Mouse (Mus musculus): ENCODE results near the gene Bad. TPM values are rescaled to one million over a fixed set of nuclear protein-coding genes. Genes with fewer than 3 reads are reported as not detected.
"Not testable (repeated sequence)": the region's sequence is repeated elsewhere in the genome, so short reads cannot be mapped to it uniquely, and the experiment has no call there.

Gene Bad
- 59.1 and 65.6 TPM in 2 replicates for polyA plus RNA-seq (2012; rRNA removed)

GRCm38 (mm10) chr19:6941372-6942248 lies at the start of gene Bad:
Bad (plus strand) TSS chr19:6941861.
- WGBS: under 1% methylated on average over 83 of the region's 83 CpGs
- peak; percentile 92 for DNase-seq

DNA sequence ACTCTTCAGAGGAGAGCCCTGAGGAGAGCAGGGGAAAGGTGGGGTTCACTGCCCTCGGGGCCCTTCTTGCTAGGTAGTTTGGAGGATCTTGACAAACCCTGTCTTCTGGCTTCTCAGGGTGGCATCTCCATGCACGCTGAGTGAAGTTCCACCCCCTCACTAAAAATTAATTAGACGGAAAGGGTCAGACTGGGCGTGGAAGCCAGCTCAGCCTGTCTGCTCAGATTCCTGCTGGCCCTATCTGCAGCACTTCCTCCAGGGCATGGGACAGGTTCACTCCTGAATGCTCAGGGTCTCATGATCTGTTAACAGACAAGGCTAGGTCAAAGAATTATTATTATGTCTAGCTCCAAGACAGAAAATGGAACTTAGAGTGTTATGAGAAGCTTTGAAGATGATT lies 49.1 kb upstream of the Bad start:
- no peaks in the 10 kb centered on the region for H3K27me3 ChIP-seq (ENCODE audit: control insufficient read depth, insufficient read depth, low read length)
- 88% methylated on average over 4 of the region's 4 CpGs for WGBS
- no peaks in the 10 kb centered on the region for H3K36me3 ChIP-seq (ENCODE audit: control insufficient read depth, insufficient read depth, low read length)
- DNase-seq: no peak
- H3K4me3 ChIP-seq (ENCODE audit: control insufficient read depth, insufficient read depth, low read length): no peak overlapping the region
- H3K27ac ChIP-seq (ENCODE audit: control insufficient read depth, insufficient read depth, low read length): no peak overlapping the region
- TF ChIP-seq POLR2A (IDR thresholded peaks at IDR 0.05; ENCODE audit: control insufficient read depth, extremely low read depth, insufficient read depth, low read length, poor library complexity) (no peak), CTCF (IDR thresholded peaks at IDR 0.05; ENCODE audit: borderline replicate concordance, control insufficient read depth, extremely low read depth, insufficient read depth, low read length, poor library complexity) (no peak)
- H3K4me1 ChIP-seq (replicated peaks; ENCODE audit: control insufficient read depth, insufficient read depth, low read length): peaks cover 4% of the 10 kb centered on the region; the same call in 1 of the 2 replicates

More at GRCm38 (mm10) chr19:6941372-6942248, at the start of gene Bad:
- Histone ChIP-seq H3K4me1 (replicated peaks; ENCODE audit: control insufficient read depth, insufficient read depth, low read length) (peaks cover 12% of the 10 kb centered on the region), H3K27me3 (ENCODE audit: control insufficient read depth, insufficient read depth, low read length) (no peaks in the 10 kb centered on the region), H3K4me3 (ENCODE audit: control insufficient read depth, insufficient read depth, low read length) (peak within 1 kb of the TSS; percentile 64), H3K36me3 (ENCODE audit: control insufficient read depth, insufficient read depth, low read length) (no peaks in the 10 kb centered on the region), H3K27ac (ENCODE audit: control insufficient read depth, insufficient read depth, low read length) (peak within 1 kb of the TSS; percentile 61)
- TF ChIP-seq POLR2A (IDR thresholded peaks at IDR 0.05; ENCODE audit: control insufficient read depth, extremely low read depth, insufficient read depth, low read length, poor library complexity): no peak; the same call in 1 of the 2 replicates
- TF ChIP-seq CTCF (IDR thresholded peaks at IDR 0.05; ENCODE audit: borderline replicate concordance, control insufficient read depth, extremely low read depth, insufficient read depth, low read length, poor library complexity): peak; percentile 34; the same call in 1 of the 2 replicates

GRCm38 (mm10) chr19:6893731-6894451 lies 47.8 kb upstream of the Bad start:
- no peak overlapping the region for H3K4me3 ChIP-seq (ENCODE audit: control insufficient read depth, insufficient read depth, low read length)

GRCm38 (mm10) chr19:6895608-6896305 lies 45.9 kb upstream of the Bad start:
- DNase-seq; H3K27ac ChIP-seq (ENCODE audit: control insufficient read depth, insufficient read depth, low read length); H3K27me3 ChIP-seq (ENCODE audit: control insufficient read depth, insufficient read depth, low read length); H3K4me1 ChIP-seq (replicated peaks; ENCODE audit: control insufficient read depth, insufficient read depth, low read length); H3K36me3 ChIP-seq (ENCODE audit: control insufficient read depth, insufficient read depth, low read length); H3K4me3 ChIP-seq (ENCODE audit: control insufficient read depth, insufficient read depth, low read length): not testable (repeated sequence)
- WGBS: 49% methylated on average over 18 of the region's 18 CpGs

More at GRCm38 (mm10) chr19:6893731-6894451, 47.8 kb upstream of the Bad start:
- Histone ChIP-seq H3K27me3 (ENCODE audit: control insufficient read depth, insufficient read depth, low read length) (no peaks in the 10 kb centered on the region), H3K4me1 (replicated peaks; ENCODE audit: control insufficient read depth, insufficient read depth, low read length) (peaks cover 4% of the 10 kb centered on the region; the same call in 1 of the 2 replicates), H3K36me3 (ENCODE audit: control insufficient read depth, insufficient read depth, low read length) (no peaks in the 10 kb centered on the region), H3K27ac (ENCODE audit: control insufficient read depth, insufficient read depth, low read length) (no peak overlapping the region)
- 96% methylated on average over 14 of the region's 14 CpGs for WGBS
- no peak for DNase-seq
- TF ChIP-seq POLR2A (IDR thresholded peaks at IDR 0.05; ENCODE audit: control insufficient read depth, extremely low read depth, insufficient read depth, low read length, poor library complexity): no peak
- TF ChIP-seq CTCF (IDR thresholded peaks at IDR 0.05; ENCODE audit: borderline replicate concordance, control insufficient read depth, extremely low read depth, insufficient read depth, low read length, poor library complexity): no peak

DNA sequence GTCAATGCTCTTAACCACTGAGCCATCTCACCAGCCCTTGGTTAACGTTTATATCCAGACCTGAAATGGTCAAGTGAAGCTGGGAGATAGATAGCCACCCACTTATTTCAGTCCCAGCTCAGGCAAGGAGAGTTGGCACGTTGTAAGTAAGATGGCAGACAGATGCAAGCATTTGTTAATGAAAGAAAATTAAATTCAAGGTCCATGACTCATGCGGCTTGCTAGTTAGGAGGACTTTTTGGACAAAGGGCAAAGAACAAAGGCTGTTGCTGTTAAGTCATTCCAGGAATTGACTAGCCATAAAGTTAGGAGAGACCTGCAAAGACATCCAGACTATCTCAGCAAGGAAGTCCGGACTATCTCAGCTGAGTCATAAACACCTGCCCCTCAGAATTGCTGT lies 42.0 kb upstream of the Bad start:
- H3K4me3 ChIP-seq (ENCODE audit: control insufficient read depth, insufficient read depth, low read length): no peak overlapping the region
- WGBS: 94% methylated on average over 4 of the region's 4 CpGs
- no peaks in the 10 kb centered on the region for H3K36me3 ChIP-seq (ENCODE audit: control insufficient read depth, insufficient read depth, low read length)
- no peak for TF ChIP-seq CTCF (IDR thresholded peaks at IDR 0.05; ENCODE audit: borderline replicate concordance, control insufficient read depth, extremely low read depth, insufficient read depth, low read length, poor library complexity)
- no peak for DNase-seq
- H3K27ac ChIP-seq (ENCODE audit: control insufficient read depth, insufficient read depth, low read length): no peak overlapping the region
- peaks cover 4% of the 10 kb centered on the region; the same call in 1 of the 2 replicates for H3K4me1 ChIP-seq (replicated peaks; ENCODE audit: control insufficient read depth, insufficient read depth, low read length)
- no peaks in the 10 kb centered on the region for H3K27me3 ChIP-seq (ENCODE audit: control insufficient read depth, insufficient read depth, low read length)

GRCm38 (mm10) chr19:6903031-6903430 lies 38.6 kb upstream of the Bad start:
- no peaks in the 10 kb centered on the region for H3K36me3 ChIP-seq (ENCODE audit: control insufficient read depth, insufficient read depth, low read length)
- TF ChIP-seq POLR2A (IDR thresholded peaks at IDR 0.05; ENCODE audit: control insufficient read depth, extremely low read depth, insufficient read depth, low read length, poor library complexity) (no peak), CTCF (IDR thresholded peaks at IDR 0.05; ENCODE audit: borderline replicate concordance, control insufficient read depth, extremely low read depth, insufficient read depth, low read length, poor library complexity) (no peak)
- no peak overlapping the region for H3K4me3 ChIP-seq (ENCODE audit: control insufficient read depth, insufficient read depth, low read length)
- WGBS: 98% methylated on average over 1 of the region's 1 CpGs
- no peak for DNase-seq
- H3K27me3 ChIP-seq (ENCODE audit: control insufficient read depth, insufficient read depth, low read length): no peaks in the 10 kb centered on the region
- peaks cover 4% of the 10 kb centered on the region for H3K4me1 ChIP-seq (replicated peaks; ENCODE audit: control insufficient read depth, insufficient read depth, low read length)
- no peak overlapping the region for H3K27ac ChIP-seq (ENCODE audit: control insufficient read depth, insufficient read depth, low read length)

All from thymus, adult 2 months (tissue).